Mouse (Mus musculus): Measurements from ENCODE around the gene 9330161L09Rik.

9330161L09Rik gene

DNA sequence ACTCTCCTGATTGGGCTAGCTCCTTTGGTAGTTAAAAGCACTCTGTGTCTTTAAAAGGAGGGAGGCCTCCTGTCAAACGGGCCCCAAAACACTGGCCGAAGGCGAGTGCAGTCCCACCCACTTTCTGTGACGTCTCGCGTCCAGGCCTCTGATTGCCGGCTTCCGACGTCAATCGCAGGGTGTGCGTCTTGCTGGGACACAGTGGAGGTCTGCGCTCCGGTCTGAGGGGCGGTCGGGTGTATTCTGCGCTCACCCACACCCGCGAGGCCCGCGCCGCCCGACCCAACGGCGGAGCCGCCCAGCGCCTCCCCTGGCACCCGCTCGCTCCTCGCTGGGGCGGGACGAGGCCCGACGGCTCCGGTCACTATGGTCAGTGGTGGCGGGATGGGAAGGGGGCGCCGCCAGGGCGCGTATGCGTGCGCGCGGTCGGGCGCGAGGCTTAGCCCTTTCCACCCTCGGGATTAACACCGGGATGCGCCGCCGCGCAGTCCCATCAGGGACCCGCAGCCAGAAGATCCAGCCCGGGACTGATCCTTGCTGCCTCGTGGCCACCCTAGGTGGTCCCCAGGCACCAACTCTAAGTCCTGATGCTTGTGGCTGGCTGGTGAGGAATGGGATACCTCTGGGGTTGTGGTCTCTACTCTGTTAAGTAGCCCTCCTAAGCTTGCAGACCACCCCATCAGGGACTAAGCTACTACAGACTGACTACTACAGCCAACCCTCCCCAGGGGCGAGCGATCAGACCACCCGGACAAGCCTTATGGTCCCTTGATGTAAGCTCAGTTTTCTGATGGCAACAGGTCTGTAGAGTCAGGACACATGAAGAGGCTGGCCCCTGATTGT is 18.9 kb downstream of the 9330161L09Rik start, which contains the start of gene Otub2:
TSS of gene Otub2 (plus strand) at position 178 of the 843 bp plus-strand sequence.
- DNase-seq (ENCODE audit: low spot score), result peak; percentile 98

DNA sequence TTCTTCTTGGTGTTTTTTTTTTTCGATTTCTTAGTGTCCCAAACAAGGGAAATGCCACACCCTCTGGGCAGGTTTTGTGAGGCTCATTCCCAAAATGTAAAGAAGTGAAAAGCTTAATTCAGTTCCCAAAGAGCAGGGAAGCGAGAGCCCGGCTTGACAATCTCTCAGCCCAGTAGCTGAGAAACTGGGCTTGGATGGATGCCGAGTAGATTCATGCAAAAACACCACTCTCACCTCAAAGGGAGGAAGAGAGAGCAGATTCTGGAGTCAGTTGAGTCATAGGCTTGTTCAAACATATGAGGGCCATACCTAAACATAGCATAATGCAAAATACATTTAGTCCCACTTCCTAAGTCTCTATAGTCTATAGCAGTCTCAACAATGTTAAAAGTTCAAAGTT is 27.4 kb downstream of the 9330161L09Rik start:
- no peak for DNase-seq (ENCODE audit: low spot score)

DNA sequence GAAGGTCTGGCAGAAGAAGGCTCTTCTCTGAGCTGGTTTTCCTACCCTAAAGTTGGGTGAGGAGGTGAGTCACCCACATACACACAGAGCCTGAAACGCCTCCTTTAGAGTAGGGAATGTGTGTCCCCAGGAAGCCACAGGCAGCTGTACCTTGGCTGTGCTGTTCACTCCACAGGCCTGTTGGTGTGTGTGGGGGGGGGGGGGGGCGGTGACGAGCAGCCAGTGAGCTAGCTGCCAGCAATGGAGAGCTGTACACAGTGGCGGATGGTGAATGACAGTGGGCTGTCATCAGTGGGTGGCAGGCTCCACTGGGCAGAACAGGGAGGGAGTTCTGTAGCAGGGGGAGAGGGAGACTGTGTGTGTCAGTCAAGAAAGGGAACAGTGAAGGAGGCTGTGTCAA is 30.8 kb downstream of the 9330161L09Rik start:
- no peak for DNase-seq (ENCODE audit: low spot score)

DNA sequence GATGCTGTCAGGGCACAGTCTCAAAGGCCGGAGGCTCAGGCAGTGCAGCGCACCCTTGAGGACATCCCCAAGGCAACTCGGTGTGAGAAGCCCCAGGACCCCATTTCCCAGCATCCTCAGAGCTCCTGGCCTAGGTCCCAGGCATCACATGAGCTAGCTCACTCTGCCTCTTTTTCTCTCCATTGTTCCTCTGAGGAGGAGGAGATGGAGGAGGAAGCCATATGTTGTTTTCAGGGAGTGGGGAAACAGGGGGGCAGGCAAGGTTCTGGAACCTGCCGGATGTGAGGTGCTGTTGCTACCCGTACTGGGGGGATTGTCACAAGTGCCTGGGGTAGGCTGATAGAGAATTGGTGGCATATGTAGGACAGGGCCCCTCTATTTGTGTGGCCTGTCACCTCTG is 31.5 kb downstream of the 9330161L09Rik start:
- no peak for DNase-seq (ENCODE audit: low spot score)

DNA sequence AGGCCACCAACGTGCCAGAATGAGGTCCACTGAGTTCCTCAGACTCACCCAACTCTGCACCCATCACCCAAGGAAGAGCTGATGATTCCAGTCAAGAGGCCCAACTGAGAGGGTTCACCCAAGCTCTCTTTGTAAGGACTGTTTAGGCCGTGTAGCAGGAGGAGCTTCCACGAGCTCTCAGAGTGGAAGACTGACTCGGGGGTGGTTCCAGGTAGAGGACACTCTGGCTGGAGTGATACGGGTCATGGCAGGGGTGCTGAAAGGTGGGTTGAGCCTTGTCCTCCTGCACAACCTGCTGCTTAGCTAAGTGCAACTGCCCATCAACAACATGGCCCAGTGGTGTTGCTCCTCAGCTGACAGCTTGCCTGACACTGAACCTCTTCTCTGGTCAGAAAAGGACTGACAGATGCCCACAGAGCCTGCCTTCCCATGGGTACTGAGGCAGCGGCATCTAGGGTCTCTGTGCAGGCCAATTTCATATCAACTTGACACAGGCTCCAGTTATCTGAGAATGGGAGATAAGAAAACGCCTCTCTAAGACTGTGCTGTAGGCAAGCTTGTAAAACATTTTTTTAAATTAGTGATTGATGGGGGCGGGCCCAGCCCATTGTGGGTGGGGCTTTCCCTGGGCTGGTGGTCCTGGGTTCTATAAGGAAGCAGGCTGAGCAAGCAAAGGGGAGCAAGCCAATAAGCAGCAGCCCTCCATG is 33.9 kb downstream of the 9330161L09Rik start:
- DNase-seq (ENCODE audit: low spot score), result no peak

DNA sequence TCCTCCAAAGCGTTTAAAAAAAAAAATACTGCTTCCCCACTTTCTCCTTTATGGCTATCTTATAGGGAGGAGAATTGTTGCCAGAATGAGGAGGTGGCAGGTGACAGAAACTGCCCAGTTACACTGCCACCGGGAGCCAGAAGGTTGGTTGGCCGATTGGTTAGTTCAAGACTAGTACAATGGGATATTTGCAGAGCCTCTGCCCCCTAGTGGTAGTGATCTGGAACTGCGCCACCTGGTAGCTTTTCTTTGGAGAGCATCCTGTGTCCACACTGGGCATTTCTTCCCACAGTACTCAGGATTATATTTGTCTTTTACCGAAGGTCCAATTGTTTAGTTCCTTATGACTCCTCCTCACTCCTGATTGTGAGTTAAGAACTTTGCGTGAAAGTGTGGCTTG is 35.9 kb downstream of the 9330161L09Rik start:
- DNase-seq (ENCODE audit: low spot score), result peak; percentile 79

DNA sequence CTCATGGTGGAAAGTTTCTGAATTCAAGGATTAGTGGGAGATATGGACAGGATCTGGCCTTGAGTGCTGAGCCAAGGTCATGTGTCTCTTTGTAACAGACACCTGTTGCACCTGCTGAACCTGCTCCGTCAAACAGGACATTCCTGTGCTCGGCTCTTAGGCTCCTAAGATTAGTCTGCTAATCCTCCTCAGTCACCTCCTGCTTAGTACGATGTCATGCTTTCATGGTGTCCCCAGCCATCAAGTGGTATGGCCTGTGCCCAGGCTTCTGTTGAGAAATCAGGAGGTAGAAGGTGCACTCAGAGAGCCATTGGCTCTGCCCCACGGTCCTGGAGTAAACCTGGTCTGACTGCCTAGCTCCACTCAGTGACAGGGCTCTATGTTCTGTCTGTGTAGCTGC is 36.8 kb downstream of the 9330161L09Rik start:
- no peak for DNase-seq (ENCODE audit: low spot score)

DNA sequence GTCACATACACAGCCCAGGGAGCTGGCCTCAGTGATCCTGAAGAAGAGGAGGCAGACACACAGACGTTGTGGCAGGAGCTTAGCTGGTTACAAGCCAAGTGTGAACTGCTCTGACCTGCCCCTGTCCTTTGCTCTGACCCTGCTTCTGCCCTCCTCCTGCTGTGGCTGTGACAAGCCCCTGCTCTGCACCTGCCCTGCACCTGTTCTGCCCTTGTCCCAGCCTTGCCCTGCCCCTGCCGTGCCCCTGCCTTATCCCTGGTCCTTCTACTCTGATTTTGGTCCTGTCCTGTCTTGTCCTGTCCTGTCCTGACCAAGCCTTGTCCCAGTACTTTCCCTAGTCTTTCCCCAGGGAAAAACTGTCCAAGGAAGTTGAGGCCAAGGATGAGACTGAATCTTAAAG is 38.8 kb downstream of the 9330161L09Rik start:
- no peak for DNase-seq (ENCODE audit: low spot score)

DNA sequence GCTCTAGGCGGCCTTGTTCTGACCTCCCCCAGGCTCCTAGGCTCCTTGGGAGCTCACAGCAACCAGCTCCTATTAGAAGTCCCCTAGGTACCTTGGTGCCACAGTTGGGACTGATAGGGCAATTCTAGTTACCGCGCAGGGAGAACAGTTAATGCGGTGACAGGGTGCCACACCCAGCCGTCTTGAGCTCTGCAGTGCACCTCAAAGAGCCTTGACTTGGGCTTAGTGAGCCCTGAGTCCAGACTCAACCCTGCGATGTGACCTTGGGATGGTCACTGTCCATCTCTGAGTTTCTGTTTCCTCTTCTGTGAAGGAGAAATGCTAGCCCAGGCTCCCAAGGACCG is 39.3 kb downstream of the 9330161L09Rik start:
- no peak for DNase-seq (ENCODE audit: low spot score)

DNA sequence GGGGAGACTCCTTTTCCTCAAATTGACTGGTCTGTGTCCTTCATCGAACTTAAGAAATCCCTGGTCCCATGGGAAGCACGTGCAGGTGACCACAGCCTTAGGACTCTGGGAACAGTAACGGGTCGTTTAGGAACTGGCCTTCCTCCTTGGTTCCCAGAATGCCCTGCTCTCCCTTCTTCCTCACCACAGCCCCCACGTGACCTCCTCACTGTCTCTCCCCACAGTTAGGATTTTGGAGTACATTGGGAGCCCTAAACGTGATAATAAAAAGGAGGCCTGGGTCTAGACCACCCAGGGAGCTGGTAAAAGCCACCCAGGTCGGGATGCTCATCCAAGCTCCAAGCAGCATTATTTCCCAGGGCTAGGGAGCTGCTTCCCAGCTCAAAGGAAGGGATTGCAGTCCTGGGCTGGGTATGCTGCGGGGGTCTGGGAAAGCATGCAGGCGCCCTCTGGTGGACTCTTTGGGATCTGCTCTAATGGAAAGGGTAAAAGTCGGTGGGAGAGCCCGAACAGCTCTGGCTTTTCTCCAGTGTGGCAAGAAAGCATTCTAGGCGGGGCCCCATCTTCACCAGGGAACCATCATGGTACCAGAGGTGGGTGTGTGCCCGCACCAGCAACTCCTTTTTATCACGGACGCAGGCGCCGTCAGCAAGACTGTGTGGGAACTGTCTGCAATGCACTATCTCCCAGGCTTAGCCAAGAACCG is 39.8 kb downstream of the 9330161L09Rik start:
- peak; percentile 92 for DNase-seq (ENCODE audit: low spot score)

DNA sequence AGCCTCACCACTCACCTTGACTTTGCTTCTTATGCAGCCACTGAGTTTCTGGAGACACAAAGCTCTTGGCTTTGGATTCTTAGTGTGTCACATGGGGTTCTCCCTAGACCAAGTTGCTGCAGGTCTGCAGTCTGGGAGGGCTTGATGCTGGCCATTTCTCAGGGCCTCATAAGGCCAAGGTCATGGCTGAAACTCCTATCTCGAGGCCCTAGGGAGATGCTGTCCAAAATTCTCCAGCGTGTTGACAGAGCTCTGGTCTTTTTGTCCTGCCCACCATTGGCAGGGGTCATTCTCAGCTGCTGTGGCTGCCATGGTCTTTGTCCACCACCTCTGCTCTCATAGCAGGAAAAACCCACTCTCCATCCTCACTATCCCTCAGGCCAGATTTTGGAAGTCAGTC is 40.4 kb downstream of the 9330161L09Rik start:
- DNase-seq (ENCODE audit: low spot score), result no peak

DNA sequence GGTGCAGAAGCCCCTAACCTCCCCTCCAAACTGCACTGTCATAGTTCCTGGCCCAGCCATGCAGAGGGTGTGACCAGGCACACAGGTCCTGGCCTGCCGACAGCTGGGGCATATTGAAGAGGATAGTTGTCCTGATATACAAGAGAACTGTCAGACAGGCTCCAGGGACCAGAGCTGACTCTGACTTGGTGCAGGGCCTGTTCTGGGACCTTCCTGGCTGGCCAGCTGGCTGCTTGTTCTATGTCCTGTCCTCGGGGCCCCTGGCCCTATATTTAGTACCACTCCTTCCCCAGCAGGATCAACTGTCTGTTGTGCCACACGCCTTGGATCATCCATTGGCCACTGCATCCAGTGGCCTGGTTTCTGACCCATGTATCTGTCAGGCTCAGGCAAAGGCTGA is 45.3 kb downstream of the 9330161L09Rik start:
- DNase-seq (ENCODE audit: low spot score), result no peak

DNA sequence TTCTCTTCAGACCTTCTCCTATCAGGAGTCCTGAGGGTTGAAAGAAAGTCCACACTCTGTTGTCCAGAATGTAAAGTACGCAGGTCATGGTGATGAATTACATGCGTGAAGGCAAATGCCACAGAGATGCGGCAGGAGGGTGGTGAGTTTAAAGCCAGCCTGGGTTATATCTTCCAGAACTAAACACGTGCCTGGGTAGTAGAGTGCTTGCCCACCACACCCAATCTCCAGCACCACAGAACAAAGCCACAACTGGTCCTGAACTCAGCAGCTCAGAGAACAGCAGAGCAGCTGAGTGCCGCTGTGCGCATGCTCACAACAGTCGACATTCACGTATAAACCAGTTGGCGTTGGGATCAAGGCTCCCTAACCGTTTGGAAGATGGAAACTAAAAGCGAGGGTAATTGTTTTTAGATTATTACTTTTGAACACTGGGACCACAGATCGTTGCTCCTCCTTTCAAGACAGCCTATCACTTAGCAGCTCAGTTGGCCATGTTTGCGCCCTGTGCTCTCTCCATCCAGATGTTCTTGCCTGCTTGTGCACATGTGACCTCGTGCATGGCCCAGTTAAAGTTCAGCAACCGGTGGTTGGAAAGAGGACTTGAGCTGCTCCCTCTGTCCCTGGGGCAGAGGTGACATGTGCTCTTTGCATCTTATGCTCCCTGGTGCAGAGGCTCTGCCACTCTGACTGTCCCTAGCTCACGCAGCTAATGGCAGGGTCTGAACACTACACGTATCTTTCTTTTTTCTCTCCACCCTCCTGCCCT is 45.9 kb downstream of the 9330161L09Rik start:
- DNase-seq (ENCODE audit: low spot score), result no peak

DNA sequence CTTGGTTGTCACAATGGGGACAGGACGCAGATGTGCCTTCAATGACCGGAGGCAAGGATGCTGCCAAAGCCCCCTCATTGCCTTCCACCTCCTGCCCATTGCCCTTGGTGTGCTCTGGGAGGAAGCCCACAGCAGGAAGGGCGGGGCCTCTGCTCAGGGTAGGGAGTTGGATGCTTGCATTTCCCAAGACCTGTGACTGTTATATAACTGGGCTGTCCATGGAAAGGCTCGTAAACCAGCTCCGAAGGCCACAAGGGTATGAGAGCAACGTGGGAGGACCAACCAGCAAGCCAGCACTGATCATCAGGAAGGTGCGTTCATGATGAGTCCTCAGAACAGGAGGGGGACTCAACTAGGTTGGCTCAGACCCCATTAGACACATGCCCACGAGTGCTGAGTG is 46.8 kb downstream of the 9330161L09Rik start:
- no peak for DNase-seq (ENCODE audit: low spot score)

DNA sequence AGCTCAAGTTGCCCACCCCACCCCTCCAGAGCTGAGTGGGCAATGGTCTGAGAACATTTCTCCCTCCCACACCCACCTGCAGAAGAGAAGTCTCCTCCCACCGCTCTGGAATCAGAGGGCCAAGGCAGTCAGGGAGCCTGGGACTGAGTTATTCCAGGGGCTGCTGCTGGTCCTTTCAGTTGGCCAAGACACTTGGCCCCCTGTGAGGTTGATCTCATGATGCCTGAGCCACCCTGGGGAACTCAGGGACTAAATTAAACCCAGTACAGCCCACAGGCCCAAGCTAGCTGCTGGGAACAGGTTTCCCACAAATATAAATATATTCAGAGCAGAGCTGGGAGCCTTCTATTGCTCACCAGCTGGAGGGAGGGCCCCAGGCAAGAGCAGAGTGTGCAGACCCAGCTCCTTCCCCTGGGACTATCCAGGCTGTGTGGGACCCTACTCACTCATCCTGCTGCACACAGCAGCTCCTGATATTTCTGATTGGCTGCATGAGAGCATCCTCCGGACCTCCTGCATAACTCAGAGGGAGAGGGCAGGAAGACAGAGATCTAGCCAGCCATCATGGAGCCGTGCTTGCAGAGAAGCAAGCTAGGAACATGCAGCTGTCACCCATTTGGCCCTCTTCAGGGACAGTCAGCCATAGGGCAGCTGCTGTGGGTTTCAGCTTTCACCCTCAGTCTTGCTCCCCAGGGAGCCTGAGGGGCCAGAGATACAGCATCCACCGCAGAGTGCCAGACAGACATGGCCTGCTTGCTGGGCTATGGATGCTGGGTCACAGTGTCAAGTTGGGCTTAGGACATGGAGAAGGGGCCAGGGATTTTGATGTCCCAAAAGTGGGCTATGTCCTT is 48.4 kb downstream of the 9330161L09Rik start:
- DNase-seq (ENCODE audit: low spot score), result no peak

DNA sequence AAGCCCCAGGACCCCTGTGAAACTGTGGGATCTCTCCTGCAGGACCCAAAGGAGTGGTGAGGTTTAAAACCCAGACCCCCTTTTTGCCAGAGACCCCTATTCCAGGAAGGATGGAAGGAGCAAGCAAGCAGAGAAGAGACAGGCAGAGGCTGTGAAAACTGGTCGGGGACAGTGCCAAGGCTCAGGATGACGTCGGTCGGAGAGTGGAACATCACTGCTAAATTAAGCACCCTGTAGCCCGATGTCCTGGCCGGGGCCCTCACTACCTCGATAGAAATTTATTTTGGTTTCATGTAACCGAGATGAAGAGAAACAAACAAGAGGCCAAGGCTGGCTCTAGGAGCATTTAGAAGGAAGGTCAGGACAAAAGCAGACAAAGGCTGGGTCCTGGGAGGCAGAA is 49.4 kb downstream of the 9330161L09Rik start:
- no peak for DNase-seq (ENCODE audit: low spot score)
